Mouse (Mus musculus) erythroblast, embryonic 14.5 days (primary cell): Measurements from ENCODE around the gene Ier2. TPM values are rescaled to one million over a fixed set of nuclear protein-coding genes. Genes with fewer than 3 reads are reported as not detected.
A peak's percentile ranks its signal among the peaks of the same experiment; 100 is the strongest.

Source experiments
- H3K27me3 ChIP-seq: 2 replicates; pipeline ENCODE4 v1.6.1; 2012; ENCODE audit warnings: inconsistent platforms; ENCODE audit not compliant: control insufficient read depth
- H3K36me3 ChIP-seq: 2 replicates; pipeline ENCODE4 v1.6.1; 2012; ENCODE audit warnings: mild to moderate bottlenecking, inconsistent platforms; ENCODE audit not compliant: control insufficient read depth
- H3K4me1 ChIP-seq: 2 replicates; pipeline ENCODE4 v1.6.1; 2012; ENCODE audit warnings: inconsistent platforms; ENCODE audit not compliant: control insufficient read depth
- H3K4me3 ChIP-seq: replicated peaks from 2 replicates; pipeline ENCODE3; 2012; ENCODE audit warnings: moderate library complexity, mild to moderate bottlenecking, inconsistent platforms
- H3K9me3 ChIP-seq: 2 replicates; pipeline ENCODE4 v1.6.1; 2012; ENCODE audit warnings: low read length, inconsistent platforms, mixed read lengths; ENCODE audit not compliant: control insufficient read depth
- GATA1 ChIP-seq: IDR thresholded peaks from 2 replicates; pipeline ENCODE4 v1.6.1; 2012; ENCODE audit warnings: low read length, inconsistent platforms, mixed read lengths
- TAL1 ChIP-seq: IDR thresholded peaks from 3 replicates; pipeline ENCODE4 v1.6.1; 2012; ENCODE audit warnings: low read length, inconsistent platforms, mixed read lengths
- polyA plus RNA-seq: library from polyadenylated mRNA; stranded (reverse); fragments of >175 nt; gene quantifications from 2 replicates; pipeline ENCODE4 v1.2.3, GENCODE M21; 2012

Ier2 gene
- polyA plus RNA-seq, 1 experiment, result 17.2 TPM

- Histone ChIP-seq H3K27me3 (no peaks in the 10 kb centered on the region), H3K9me3 (no peaks in the 10 kb centered on the region), H3K36me3 (no peaks in the 10 kb centered on the region), H3K4me3 (no peak overlapping the region), H3K4me1 (peaks cover 22% of the 10 kb centered on the region)
- TF ChIP-seq GATA1 (no peak), TAL1 (no peak)
Observed at GRCm38 (mm10) chr8:84647461-84647901, 15.2 kb downstream of the Ier2 start.

GRCm38 (mm10) chr8:84646800-84647199 is 15.9 kb downstream of the Ier2 start:
- H3K4me1 ChIP-seq, result peaks cover 27% of the 10 kb centered on the region
- H3K27me3 ChIP-seq, result no peaks in the 10 kb centered on the region
- TF ChIP-seq GATA1 (no peak), TAL1 (no peak)
- H3K9me3 ChIP-seq, result no peaks in the 10 kb centered on the region
- H3K36me3 ChIP-seq, result no peaks in the 10 kb centered on the region
- no peak overlapping the region for H3K4me3 ChIP-seq

GRCm38 (mm10) chr8:84643019-84643418 is 19.6 kb downstream of the Ier2 start:
- Histone ChIP-seq H3K4me3 (no peak overlapping the region), H3K4me1 (peaks cover 38% of the 10 kb centered on the region), H3K36me3 (no peaks in the 10 kb centered on the region), H3K9me3 (no peaks in the 10 kb centered on the region), H3K27me3 (peaks cover 7% of the 10 kb centered on the region)
- TF ChIP-seq TAL1, result no peak
- TF ChIP-seq GATA1, result no peak

GRCm38 (mm10) chr8:84641578-84642361 is 20.9 kb downstream of the Ier2 start:
- Histone ChIP-seq H3K4me1 (peaks cover 29% of the 10 kb centered on the region), H3K27me3 (peaks cover 19% of the 10 kb centered on the region), H3K4me3 (no peak overlapping the region), H3K36me3 (no peaks in the 10 kb centered on the region), H3K9me3 (no peaks in the 10 kb centered on the region)
- TF ChIP-seq GATA1, result no peak
- TF ChIP-seq TAL1, result no peak

- Histone ChIP-seq H3K36me3 (no peaks in the 10 kb centered on the region), H3K4me1 (peaks cover 29% of the 10 kb centered on the region), H3K4me3 (no peak overlapping the region), H3K9me3 (no peaks in the 10 kb centered on the region), H3K27me3 (peaks cover 28% of the 10 kb centered on the region)
- TF ChIP-seq TAL1, result no peak
- TF ChIP-seq GATA1, result no peak
Observed at GRCm38 (mm10) chr8:84640617-84641294, 21.9 kb downstream of the Ier2 start.

GRCm38 (mm10) chr8:84640010-84640588 is 22.6 kb downstream of the Ier2 start:
- Histone ChIP-seq H3K4me1 (peaks cover 29% of the 10 kb centered on the region), H3K9me3 (no peaks in the 10 kb centered on the region), H3K27me3 (peaks cover 28% of the 10 kb centered on the region), H3K4me3 (peak overlapping the region; percentile 82), H3K36me3 (no peaks in the 10 kb centered on the region)
- no peak for TF ChIP-seq TAL1
- no peak for TF ChIP-seq GATA1

- Histone ChIP-seq H3K9me3 (no peaks in the 10 kb centered on the region), H3K4me3 (peak overlapping the region; percentile 82), H3K36me3 (no peaks in the 10 kb centered on the region), H3K27me3 (peaks cover 28% of the 10 kb centered on the region), H3K4me1 (peaks cover 29% of the 10 kb centered on the region)
- TF ChIP-seq GATA1, result no peak
- TF ChIP-seq TAL1, result no peak
Observed at GRCm38 (mm10) chr8:84639162-84640009, 23.3 kb downstream of the Ier2 start.

GRCm38 (mm10) chr8:84638555-84639161 is 24.0 kb downstream of the Ier2 start:
- Histone ChIP-seq H3K4me3 (peak overlapping the region; percentile 82), H3K4me1 (peaks cover 29% of the 10 kb centered on the region), H3K9me3 (no peaks in the 10 kb centered on the region), H3K36me3 (no peaks in the 10 kb centered on the region), H3K27me3 (peaks cover 28% of the 10 kb centered on the region)
- TF ChIP-seq TAL1, result no peak
- TF ChIP-seq GATA1, result no peak
